1 mouse cellular context compared by ENCODE assay signal in the genomic region with DNA sequence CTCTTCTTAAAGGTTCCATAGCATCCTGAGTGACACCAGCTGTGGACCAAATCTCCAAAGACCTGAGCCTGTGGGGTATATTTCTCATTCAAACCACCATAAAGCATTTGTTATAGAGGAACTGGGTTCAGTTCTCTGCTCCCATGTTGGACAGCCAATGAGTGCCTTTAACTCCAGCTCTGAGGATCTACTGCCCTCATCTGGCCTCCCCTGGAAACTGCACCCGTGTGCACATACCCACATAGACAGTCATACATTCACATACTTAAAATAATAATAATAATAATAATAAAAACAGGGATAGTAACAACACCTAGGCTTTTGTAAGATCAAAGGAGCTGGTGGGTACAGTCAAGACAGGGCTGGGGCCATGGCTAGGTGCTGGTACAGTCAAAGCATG.
A peak's percentile ranks its signal among the peaks of the same experiment; 100 is the strongest.
TF ChIP-seq lines count a peak whose summit lies in the region.

No protein-coding gene starts in this region.

TF ChIP-seq in ES-E14, 5 proteins besides CTCF, POLR2A, EP300 and RAD21:
- TF ChIP-seq MAFK (IDR thresholded peaks at IDR 0.05; ENCODE audit: insufficient read depth, low read depth, low read length) (no peak), ZC3H11A (IDR thresholded peaks at IDR 0.05; ENCODE audit: borderline replicate concordance, low read depth, low read length) (0 out of 2 replicates have a peak, but pooled peaks have one; percentile 5)
